Mouse (Mus musculus): Measurements from ENCODE around the gene Ptges3l.
A peak's percentile ranks its signal among the peaks of the same experiment; 100 is the strongest.
"Not testable (repeated sequence)": the region's sequence is repeated elsewhere in the genome, so short reads cannot be mapped to it uniquely, and the experiment has no call there.

The Ptges3l gene

DNA sequence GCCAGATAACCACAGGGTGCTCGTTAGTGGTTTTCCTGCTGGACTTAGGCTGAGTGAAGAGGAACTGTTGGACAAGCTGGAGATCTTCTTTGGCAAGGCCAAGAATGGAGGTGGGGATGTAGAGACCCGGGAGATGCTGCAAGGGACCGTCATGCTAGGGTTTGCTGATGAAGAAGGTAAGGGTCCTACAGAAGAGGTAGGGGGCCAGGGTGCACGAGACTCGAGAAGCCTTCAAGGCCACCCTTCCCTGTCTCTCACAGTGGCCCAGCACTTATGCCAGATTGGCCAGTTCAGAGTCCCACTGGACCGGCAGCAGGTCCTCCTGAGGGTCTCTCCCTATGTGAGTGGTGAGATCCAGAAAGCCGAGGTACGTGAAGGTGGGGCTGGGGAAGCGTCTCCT, 32.5 kb upstream of the Ptges3l start:
- DNase-seq (ENCODE audit: low spot score in 2 of 2): no peak

DNA sequence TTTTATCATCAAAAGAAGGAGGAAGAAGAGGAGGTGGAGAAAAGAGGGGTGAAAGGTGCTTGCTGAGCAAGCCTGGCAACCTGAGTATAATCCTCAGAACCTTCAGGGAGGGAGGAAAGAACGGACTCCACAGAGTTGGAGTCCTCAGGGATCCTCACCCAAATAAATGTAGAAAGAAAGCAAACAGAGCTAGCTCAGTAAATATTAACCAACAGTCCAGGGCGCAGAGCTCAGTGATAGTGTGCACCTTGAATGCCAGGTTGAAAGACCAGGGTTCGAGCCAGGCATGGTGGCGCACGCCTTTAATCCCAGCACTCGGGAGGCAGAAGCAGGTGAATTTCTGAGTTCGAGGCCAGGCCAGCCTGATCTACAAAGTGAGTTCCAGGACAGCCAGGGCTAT, 30.5 kb upstream of the Ptges3l start:
- no peak for DNase-seq (ENCODE audit: low spot score in 2 of 2)

DNA sequence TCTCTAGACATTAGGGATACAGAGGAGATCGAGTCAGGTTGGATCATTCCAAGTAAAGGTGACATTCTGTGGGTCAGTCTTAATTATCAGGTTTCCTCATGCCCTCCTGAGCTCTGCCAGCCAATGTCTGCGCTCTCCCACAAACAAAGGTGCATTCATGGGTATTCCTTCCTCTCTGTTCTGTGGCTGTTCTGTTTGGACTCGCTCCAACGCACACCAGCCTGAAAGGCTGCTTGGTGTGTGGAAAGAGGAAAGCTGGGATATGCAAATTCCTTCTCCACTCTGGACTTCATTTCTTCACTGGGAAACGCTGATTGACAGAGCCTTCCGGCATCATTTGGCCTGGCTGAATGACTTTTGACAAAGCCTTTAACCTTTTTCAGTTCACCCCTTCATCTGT, 29.6 kb upstream of the Ptges3l start:
- DNase-seq (ENCODE audit: low spot score in 2 of 2): no peak

DNA sequence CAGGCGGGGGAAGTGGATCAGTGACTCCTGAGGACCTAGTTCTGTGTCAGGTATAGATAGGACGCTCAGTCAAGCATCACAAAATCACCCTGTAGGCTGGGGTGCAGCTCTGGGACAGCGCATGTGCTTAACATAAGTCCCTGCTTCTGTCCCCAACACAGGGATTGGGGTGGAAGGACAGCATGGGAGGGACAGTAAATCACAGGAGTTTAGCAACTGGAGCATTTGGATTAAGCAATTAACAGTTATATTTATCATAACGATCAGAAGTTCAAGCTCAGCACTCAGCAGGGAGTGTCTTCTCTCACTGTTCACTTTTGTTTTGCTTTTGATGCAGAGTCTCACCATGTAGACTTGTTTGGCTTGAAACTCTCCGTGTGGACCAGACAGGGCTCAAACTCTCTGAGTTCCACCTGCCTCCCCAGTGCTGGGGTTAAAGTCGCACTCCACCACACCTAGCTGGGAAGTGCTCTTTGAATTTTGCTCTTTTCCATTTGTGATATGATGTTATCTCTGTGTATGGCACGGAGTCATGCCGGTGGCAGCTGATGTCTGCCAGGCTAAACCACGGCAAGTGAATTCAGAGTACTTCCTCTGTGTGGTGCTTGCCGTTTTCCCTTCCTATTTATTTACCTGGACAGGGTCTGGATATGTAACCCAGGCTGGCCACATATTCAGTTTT, 27.1 kb upstream of the Ptges3l start:
- DNase-seq (ENCODE audit: low spot score in 2 of 2): no peak

DNA sequence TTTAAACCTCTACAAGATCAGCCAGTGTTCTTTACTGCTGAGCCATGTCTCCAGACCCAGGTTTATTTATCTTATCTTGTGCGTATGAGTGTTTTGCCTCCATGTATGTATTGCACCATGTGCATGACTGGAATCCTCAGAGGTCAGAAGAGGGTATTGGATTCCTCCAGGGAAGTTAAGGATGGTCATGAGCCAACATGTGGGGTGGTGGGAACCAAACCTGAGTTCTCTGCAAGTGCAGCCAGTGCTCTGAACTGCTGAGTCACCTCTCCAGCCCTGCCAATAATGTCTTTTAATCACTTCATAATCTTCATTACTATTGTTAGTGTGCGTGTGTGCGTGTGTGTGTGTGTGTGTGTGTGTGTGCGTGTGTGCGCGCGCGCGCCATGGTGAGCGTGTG, 26.4 kb upstream of the Ptges3l start:
- DNase-seq (ENCODE audit: low spot score in 2 of 2): no peak

DNA sequence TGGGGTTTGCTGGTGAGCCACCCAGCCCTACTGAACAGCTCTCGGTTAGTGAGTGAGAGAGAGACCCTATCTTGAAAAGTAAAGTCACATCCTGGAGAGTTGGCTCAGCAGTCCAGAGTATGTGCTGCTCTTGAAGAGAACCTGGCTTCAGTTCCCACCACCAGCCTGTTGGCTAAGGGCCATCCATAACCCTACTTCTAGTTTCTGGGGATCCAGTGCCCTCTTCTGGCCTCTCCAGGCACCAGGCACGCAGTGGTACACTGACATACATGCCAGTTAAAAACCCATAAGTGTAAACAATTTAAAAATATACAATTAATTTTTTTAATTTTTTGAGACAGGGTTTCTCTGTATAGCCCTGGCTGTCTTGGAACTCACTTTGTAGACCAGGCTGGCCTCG, 25.3 kb upstream of the Ptges3l start:
- DNase-seq (ENCODE audit: low spot score in 2 of 2): no peak

DNA sequence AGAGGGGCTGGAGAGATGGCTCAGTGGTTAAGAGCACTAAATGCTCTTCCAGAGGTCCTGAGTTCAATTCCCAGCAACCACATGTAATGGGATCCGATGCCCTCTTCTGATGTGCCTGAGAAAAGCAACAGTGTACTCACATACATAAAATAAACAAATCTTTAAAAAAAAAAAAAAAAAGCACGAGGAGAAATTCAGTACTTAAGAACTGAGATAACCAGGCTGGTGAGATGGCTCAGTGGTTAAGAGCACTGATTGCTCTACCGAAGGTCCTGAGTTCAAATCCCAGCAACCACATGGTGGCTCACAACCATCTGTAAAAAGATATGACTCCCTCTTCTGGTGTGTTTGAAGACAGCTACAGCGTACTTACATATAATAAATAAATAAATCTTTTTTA, 24.5 kb upstream of the Ptges3l start:
- not testable (repeated sequence) for DNase-seq (ENCODE audit: low spot score in 2 of 2)

DNA sequence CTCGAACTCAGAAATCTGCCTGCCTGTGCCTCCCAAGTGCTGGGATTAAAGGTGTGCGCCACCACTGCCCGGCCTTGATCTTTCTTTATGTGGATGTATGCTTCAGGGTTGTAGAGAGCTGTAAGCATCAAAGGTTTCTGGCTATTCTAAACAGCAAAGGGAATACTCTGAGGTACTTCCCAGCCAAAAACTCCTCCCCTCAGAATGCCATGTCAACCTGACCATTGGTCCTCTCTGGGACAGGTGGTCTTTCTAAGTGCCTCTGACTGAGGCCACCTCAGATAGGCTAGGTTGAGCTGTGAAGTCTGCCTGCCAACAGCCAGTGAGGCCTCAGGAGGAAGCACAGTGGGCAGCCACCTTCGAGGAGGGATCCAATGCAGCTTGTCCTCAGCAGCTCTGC, 23.8 kb upstream of the Ptges3l start:
- no peak for DNase-seq (ENCODE audit: low spot score in 2 of 2)

DNA sequence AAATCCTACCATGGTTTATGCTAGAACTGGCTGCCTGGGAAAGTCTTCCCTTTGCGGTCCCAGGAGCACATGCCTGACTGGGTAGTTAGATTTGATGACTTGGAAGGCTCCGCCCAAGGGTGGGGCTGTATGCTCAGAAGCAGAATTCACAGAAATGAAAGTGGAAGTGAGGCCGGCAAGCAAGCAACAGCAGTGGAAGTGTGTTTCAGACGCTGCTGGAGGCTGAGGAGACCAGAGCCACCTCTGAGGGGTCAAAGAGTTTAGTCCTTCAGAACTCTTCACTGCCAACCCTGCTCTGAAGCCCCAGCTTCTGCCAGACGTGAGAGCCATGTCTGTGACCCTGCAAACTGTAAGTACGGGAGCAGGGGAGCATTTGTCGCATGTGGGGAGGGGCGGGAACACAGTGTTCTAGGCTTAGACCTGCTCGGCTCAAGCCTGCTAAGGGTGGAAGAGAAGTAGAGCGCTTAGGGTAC, 23.2 kb upstream of the Ptges3l start, which contains the start of gene Ifi35:
Ifi35 (plus strand) TSS at position 134 of the 473 bp plus-strand sequence.
- peak; percentile 61 to 80 for DNase-seq (ENCODE audit: low spot score in 2 of 2)

DNA sequence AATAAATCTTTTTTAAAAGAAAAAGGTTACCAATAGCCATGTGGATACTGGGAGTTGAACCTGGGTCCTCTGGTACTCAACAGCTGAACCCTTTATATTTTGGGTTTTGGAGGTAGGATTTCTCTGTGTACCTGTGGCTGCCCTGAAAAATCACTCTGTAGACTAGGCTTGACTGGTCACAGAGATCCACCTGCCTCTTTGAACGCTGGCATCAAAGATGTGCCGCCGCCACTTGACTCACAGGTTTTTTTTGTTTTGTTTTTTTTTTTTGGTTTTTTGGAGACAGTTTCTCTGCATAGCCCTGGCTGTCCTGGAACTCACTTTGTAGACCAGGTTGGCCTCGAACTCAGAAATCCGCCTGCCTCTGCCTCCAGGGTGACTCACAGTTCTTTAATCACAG, 22.7 kb upstream of the Ptges3l start:
- no peak for DNase-seq (ENCODE audit: low spot score in 2 of 2)

DNA sequence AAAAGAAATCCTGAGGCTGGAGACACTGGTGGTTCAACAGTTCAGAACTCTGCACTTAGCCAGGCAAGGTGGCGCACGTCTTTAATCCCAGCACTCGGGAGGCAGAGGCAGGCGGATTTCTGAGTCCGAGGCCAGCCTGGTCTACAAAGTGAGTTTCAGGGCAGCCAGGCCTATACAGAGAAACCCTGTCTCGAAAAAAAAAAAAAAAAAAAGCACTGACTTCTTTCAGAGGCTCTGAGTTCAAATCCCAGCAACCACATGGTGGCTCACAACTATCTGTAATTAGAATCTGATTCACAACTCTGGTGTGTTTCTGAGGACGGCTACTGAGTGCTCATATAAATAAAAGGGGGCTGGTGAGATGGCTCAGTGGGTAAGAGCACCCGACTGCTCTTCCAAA, 21.7 kb upstream of the Ptges3l start:
- not testable (repeated sequence) for DNase-seq (ENCODE audit: low spot score in 2 of 2)

DNA sequence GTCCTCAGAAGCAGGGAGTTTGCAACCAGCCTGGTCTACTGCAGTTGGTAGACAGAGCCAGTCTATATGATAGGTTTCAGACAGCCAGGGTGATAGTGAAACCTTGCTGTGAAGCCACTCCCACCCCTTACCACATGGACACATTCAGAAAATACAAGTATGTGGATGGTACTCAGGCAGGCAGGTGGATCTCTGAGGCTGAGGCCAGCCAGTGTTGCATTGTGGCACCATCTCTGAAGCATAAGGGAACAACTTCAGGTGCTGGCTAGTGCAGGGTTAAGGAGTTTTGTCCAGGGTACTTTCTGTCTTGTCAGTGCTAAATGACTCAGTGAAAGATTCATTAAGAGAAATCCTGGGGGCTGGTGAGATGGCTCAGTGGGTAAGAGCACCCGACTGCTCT, 21.2 kb upstream of the Ptges3l start:
- no peak for DNase-seq (ENCODE audit: low spot score in 2 of 2)

DNA sequence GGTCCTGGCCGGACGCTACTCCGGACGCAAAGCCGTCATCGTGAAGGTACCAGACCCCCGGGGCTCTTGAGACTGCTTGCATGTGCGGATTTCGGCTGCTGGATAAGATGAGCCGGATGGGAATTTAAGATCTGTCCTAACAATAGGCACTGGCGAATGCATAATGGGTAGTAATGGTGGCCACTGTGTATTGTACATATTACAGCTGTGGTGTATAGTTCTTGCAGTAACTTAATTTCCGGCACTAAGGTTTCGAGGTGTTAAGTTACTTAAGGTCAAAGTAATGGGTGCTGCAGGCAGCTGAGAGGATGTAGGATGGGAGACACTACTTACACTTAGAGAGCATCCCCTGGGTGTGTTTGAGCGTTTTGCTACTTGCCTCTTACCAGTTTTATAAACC, 17.6 kb upstream of the Ptges3l start:
- DNase-seq (ENCODE audit: low spot score in 2 of 2): no peak

DNA sequence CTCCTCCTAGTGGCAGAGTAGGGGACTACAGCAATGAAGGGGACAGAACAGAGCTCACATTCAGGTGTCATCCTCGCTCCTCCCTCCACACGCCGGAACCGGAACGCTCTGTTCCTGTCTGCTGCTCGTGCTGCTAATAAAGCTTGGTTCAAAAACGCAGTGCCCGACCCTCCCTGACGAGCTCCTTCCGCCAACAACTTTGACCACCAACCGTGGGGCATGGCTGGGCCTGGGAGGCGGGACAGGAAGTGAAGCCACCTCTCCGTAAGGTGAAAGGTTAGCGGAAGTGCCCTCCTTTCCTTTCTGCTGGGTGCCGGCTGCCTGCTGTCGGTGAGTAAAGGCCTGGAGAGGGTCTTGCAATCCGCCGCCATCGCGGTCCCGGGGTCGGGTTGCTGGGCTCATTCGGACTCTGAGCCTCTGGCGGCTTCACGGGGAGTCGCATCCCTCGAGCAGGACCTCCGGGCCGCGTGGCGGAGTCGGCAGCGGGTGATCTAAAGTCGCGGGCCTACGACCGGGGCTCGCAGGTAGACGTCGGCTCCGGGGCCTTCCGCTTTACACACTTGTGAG, 17.1 kb upstream of the Ptges3l start, which contains the start of gene Rpl27:
Rpl27 (plus strand) TSS at position 172 of the 567 bp plus-strand sequence.
- peak; percentile 85 to 97 for DNase-seq (ENCODE audit: low spot score in 2 of 2)

DNA sequence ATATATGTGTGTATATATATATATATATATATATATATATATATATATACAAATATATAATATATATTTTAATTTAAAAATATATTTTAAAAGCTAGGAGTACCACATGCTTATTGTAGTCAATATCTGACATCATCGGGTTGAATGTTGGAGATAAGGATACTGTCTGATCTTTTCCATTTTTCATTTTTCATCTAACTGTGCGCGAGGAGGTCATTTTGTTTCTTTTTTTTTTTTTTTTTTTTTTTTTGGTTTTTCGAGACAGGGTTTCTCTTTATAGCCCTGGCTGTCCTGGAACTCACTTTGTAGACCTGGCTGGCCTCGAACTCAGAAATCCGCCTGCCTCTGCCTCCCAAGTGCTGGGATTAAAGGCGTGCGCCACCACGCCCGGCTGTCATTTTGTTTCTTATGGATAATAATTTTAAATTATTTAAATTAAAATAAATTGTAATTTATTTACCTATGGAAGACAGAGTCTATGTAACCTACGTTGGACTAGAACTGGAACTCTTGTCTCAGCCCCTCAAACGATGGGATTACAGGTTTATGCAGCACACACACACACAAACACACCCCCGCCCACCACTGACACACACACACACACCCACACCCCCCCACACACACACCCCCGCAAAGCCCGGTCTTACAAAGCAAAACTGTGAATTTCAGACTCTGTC, 16.5 kb upstream of the Ptges3l start:
- not testable (repeated sequence) for DNase-seq (ENCODE audit: low spot score in 2 of 2)

DNA sequence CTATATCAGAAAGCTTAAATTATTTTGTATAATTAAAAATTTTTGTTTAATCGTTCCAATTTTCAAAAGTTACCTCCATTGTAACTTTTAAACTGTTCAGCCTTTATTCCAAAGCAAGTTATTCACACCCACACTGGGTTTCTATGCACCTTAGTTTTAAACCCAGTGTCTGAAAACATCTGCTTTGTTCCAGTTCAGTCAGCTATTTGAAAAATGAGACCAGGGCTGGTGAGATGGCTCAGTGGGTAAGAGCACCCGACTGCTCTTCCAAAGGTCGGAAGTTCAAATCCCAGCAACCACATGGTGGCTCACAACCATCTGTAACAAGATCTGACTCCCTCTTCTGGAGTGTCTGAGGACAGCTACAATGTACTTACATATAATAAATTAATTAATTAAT, 12.9 kb upstream of the Ptges3l start:
- DNase-seq (ENCODE audit: low spot score in 2 of 2): not testable (repeated sequence)

DNA sequence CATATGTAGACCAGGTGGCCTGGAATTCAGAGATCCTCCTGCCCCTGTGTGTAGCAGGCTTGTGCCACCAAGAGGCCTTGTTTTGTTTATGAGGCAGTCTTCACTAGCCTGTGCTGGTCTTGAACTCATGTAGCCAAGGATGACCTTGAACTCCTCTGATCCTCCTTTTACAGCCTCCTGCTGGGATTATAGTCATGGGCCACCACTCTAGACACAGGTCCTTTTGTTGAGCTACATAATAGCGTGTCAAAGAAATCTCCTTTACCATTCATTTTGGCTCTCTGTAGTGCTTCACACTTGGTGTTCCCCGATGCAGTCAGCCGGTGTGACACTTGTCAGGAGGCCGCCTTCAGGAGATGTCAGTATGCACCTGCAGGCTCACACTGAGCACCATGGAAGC, 11.8 kb upstream of the Ptges3l start:
- DNase-seq (ENCODE audit: low spot score in 2 of 2): no peak

DNA sequence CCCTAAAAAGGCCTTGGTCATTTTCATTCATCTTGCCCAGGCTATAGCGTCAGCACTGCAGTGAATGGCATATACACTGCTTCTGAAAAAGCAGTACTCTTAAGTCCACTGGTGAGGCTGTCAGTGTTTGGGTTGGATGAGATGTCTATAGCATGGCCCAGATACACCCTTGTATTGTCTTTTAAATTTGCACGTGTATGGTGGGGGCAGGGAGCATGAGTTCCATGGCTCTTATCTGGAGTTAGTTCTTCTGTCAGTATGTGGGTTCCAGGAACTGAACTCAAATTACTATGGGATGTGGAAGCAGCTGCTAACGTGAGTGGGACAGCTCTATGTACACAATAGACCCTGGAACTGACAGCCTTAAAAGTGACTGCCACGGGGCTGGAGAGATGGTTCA, 10.7 kb upstream of the Ptges3l start:
- no peak for DNase-seq (ENCODE audit: low spot score in 2 of 2)

DNA sequence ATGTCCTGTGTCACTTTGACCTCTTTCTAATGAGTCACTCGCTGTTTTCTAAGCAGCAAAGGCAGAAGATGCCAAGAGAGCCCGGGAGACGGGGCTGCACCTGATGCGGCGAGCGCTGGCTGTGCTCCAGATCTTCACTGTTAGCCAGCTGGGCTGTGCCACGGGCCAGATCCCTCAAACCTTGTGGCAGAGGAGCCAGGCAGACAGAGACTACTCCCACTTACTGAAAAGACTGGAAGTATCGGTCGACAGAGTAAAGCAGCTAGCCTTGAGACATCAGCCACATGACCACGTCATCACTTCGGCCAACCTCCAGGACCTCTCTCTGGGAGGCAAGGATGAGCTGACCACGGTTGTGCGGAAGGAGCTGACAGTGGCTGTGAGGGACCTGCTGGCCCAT, 8.3 kb upstream of the Ptges3l start:
- DNase-seq (ENCODE audit: low spot score in 2 of 2): no peak

DNA sequence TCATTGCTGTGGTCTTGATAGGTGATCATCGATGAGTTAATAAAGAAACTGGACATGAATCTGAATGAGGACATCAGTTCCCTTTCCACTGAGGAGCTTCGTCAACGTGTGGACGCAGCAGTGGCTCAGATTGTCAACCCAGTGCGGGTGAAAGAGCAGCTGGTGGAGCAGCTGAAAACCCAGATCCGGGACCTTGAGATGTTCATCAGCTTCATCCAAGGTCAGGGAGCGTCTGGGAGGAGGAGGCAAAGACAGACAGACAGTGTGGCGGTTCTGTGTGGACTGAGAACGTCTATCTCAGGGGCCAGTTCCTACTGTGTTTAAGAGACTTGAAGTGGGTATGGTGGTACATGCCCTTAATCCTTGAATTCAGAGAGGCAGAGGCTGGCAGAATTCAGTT, 6.2 kb upstream of the Ptges3l start:
- no peak for DNase-seq (ENCODE audit: low spot score in 2 of 2)

DNA sequence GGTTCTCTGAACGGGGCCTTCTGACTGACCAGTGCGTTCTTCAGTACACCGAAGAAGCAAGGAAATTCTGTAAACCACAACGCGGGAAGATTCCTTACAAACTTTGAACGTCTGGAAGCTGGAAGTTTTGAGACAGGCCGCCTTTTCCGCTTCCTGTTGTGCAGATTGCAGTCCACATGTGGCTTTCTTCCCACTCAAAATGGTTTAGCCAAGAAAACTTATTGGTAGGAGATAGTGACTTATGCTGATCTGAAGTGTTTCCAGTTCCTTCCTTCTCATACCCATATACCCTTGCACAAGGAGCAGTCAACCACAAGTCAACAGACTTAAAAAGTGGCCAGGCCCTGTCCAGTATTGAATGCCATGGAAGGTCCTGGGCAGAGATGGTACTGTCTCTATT, 1.0 kb upstream of the Ptges3l start:
- no peak for DNase-seq (ENCODE audit: low spot score in 2 of 2)

DNA sequence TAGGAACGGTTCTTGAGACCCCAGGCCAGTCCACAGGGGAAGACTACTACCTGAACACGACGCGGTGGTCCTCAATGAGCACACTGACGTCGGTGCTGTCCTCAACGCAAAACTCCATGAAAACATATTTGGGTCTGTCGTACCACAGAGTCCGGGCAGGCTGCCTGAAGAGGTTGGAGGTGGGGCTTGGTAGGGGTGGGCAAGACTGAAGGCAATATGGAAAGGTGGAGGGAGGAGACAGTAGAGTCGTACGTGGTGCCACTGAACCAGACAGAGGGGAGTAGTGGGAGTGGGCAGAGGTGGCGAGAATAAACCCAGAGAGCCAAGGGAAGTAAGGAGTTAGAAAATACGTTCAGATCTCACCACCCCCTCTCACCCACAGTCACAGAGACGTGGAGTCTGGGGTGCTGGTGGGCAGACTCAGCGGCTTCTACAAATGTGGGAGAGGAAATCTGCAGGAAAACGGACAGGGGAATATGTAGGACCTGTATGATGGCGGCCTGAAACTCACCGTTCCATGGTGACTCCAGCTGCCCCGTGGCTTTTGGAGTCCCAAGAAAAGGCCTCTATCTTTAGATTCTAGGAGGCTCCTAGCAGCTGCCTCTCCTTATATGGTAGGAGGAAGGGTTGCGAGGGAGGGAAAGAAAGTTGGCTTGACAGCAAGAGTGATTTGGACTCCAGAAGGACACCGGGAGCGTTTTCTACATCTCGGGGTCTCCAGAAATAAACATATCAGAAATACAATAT, 855 bp downstream of the Ptges3l start, which contains the start of gene Gm27029:
Gm27029 (minus strand) TSS at position 692 of the 747 bp plus-strand sequence.
- DNase-seq (ENCODE audit: low spot score in 2 of 2): no peak
